Mouse (Mus musculus) ES-Bruce4 (cell line): ENCODE measurements around the gene Lbhd2.

Experiments
- EP300 ChIP-seq: IDR thresholded peaks from 2 replicates; pipeline ENCODE4 v1.6.1; 2011; ENCODE audit warnings: low read depth, low read length; ENCODE audit not compliant: insufficient read depth
- POLR2A ChIP-seq: IDR thresholded peaks from one replicate; pipeline ENCODE4 v1.8.1; 2011; ENCODE audit warnings: low read length; ENCODE audit not compliant: insufficient read depth

DNA sequence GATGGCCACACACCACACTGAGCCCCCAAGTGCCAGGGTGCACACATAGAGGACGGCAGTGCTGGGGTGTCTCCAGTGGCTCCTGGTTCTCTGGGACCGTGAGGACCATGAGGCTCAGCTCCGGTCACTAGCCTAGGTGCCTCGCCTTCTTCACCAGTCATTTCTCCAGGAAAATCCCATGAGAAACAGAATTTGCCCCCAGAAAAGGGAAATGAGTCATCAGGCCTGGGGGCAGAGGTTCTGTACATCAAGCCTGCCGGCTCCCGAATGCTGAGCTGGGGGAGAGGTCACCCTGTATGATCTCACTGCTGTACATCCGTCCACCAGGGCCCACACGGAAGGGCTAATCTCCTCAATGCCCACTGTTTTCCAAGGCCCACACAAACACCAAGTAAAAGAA lies 49.3 kb downstream of the Lbhd2 start:
- TF ChIP-seq POLR2A (no peak), EP300 (no peak)
